In genomic region chr2:90448967-90449740, GRCm38 (mm10) we compare ENCODE assay signal across 20 mouse cellular contexts. TPM values are rescaled to one million over a fixed set of nuclear protein-coding genes. Genes with fewer than 3 reads are reported as not detected.
DNase-seq lines count a peak whose midpoint lies in the region; ATAC-seq and TF ChIP-seq lines count a peak whose summit lies in the region.
"Had no signal": no experiment of that assay in that cellular context is flagged by ENCODE, and none has a peak within 500 bp of the region (broad histone marks: within the 10 kb centered on the region; RNA-seq: fewer than 3 reads in every experiment).

No protein-coding gene starts in this region.

- in situ Hi-C loops in Patski (cut with MboI; ENCODE audit: low pct_unique_long_range_greater_than_20kb) = no loop called here

- CTCF ChIA-PET in Patski (lab: Charles Lee) = no interaction called here

- POLR2A ChIA-PET in Patski (lab: Charles Lee) = no interaction called here

- ATAC-seq in Patski = peak; percentile 71
- no peak for ATAC-seq in cerebellum, adult (ENCODE audit: insufficient number of reproducible peaks, low FRiP score, low TSS enrichment)
- ATAC-seq: midbrain, embryonic 16.5 days had no signal

- no peaks in the 10 kb centered on the region for H3K27me3 ChIP-seq in Patski
- H3K27me3 ChIP-seq: forebrain, embryonic 12.5 days; heart, embryonic 13.5 days; liver, embryonic 15.5 days; megakaryocyte, embryonic 14.5 days had no signal

- peak; percentile 6 for DNase-seq in Patski (ENCODE audit: low read depth, low spot score)
- DNase-seq in kidney, adult 18-20 months = peak; percentile 9
- peak; percentile 12 for DNase-seq in kidney, postnatal 14 days
- peak; percentile 8 for DNase-seq in lung, postnatal 10 days
- no peak for DNase-seq in right cerebral cortex, adult 2 months (ENCODE audit: low spot score in 2 of 2)
- no peak for DNase-seq in right cerebral cortex, postnatal 36 days (ENCODE audit: low spot score in 2 of 2)
- DNase-seq: cerebellum, postnatal 14 days; heart, postnatal 4 days; right cerebral cortex, adult 18-20 months; thymus, postnatal 14 days had no signal

- TF ChIP-seq CTCF in Patski (IDR thresholded peaks at IDR 0.05) = no peak

RNA-seq across cellular contexts. Expression of gene Olfr1274-ps, which starts 50.7 kb away (rescaled TPM):
- not detected for polyA plus RNA-seq in Patski (2021)
- polyA plus RNA-seq: forebrain, embryonic 12.5 days; gonadal fat pad, adult 2 months; heart, embryonic 13.5 days; limb, embryonic 14.5 days; liver, embryonic 15.5 days; midbrain, embryonic 16.5 days; spleen, adult 2 months; stomach, embryonic 16.5 days had no signal

Comparison
In these comparisons a context has a peak if more than half of its experiments do, and no peak if none do; other contexts are left out.
1. DNase-seq: peak in Patski (single experiment), kidney, adult 18-20 months (single experiment), kidney, postnatal 14 days (single experiment) and lung, postnatal 10 days (single experiment); none in right cerebral cortex, adult 2 months (0 of 2) and right cerebral cortex, postnatal 36 days (0 of 2).